Mouse (Mus musculus): ENCODE measurements around the gene Prex1.
"Not testable (repeated sequence)": the region's sequence is repeated elsewhere in the genome, so short reads cannot be mapped to it uniquely, and the experiment has no call there.

Gene Prex1

GRCm38 (mm10) chr2:166713690-166714426 lies at the start of gene Prex1:
Gene Prex1, minus strand, starts transcription at chr2:166713832.
- peak; percentile 98 for DNase-seq (ENCODE audit: inconsistent ontology term)

- DNase-seq (ENCODE audit: inconsistent ontology term), result no peak
These were observed 44.3 kb upstream of the Prex1 start for GRCm38 (mm10) chr2:166757969-166758368.

GRCm38 (mm10) chr2:166754760-166755159 lies 41.1 kb upstream of the Prex1 start:
- DNase-seq (ENCODE audit: inconsistent ontology term), result no peak

- no peak for DNase-seq (ENCODE audit: inconsistent ontology term)
These were observed 40.6 kb upstream of the Prex1 start for GRCm38 (mm10) chr2:166754194-166754593.

GRCm38 (mm10) chr2:166750620-166751191 lies 37.1 kb upstream of the Prex1 start:
- no peak for DNase-seq (ENCODE audit: inconsistent ontology term)

GRCm38 (mm10) chr2:166746261-166746913 lies 32.8 kb upstream of the Prex1 start:
- not testable (repeated sequence) for DNase-seq (ENCODE audit: inconsistent ontology term)

- DNase-seq (ENCODE audit: inconsistent ontology term), result no peak
These were observed 32.2 kb upstream of the Prex1 start for GRCm38 (mm10) chr2:166745849-166746248.

GRCm38 (mm10) chr2:166744433-166744832 lies 30.8 kb upstream of the Prex1 start:
- peak; percentile 91 for DNase-seq (ENCODE audit: inconsistent ontology term)

- no peak for DNase-seq (ENCODE audit: inconsistent ontology term)
These were observed 29.9 kb upstream of the Prex1 start for GRCm38 (mm10) chr2:166743504-166743903.

GRCm38 (mm10) chr2:166741445-166741844 lies 27.8 kb upstream of the Prex1 start:
- no peak for DNase-seq (ENCODE audit: inconsistent ontology term)

GRCm38 (mm10) chr2:166740396-166740795 lies 26.8 kb upstream of the Prex1 start:
- DNase-seq (ENCODE audit: inconsistent ontology term), result no peak

- DNase-seq (ENCODE audit: inconsistent ontology term), result no peak
These were observed 23.7 kb upstream of the Prex1 start for GRCm38 (mm10) chr2:166737307-166737706.

- DNase-seq (ENCODE audit: inconsistent ontology term), result no peak
These were observed 21.9 kb upstream of the Prex1 start for GRCm38 (mm10) chr2:166735469-166736001.

- DNase-seq (ENCODE audit: inconsistent ontology term), result no peak
These were observed 19.2 kb upstream of the Prex1 start for GRCm38 (mm10) chr2:166732860-166733259.

- no peak for DNase-seq (ENCODE audit: inconsistent ontology term)
These were observed 18.5 kb upstream of the Prex1 start for GRCm38 (mm10) chr2:166732146-166732545.

- DNase-seq (ENCODE audit: inconsistent ontology term), result not testable (repeated sequence)
These were observed 17.7 kb upstream of the Prex1 start for GRCm38 (mm10) chr2:166731102-166731883.

GRCm38 (mm10) chr2:166730567-166730915 lies 16.9 kb upstream of the Prex1 start:
- DNase-seq (ENCODE audit: inconsistent ontology term), result no peak

GRCm38 (mm10) chr2:166729656-166730566 lies 16.3 kb upstream of the Prex1 start:
- peak; percentile 74 for DNase-seq (ENCODE audit: inconsistent ontology term)

GRCm38 (mm10) chr2:166729045-166729444 lies 15.4 kb upstream of the Prex1 start:
- DNase-seq (ENCODE audit: inconsistent ontology term), result peak; percentile 51

GRCm38 (mm10) chr2:166728261-166728680 lies 14.6 kb upstream of the Prex1 start:
- no peak for DNase-seq (ENCODE audit: inconsistent ontology term)

GRCm38 (mm10) chr2:166727790-166728189 lies 14.2 kb upstream of the Prex1 start:
- no peak for DNase-seq (ENCODE audit: inconsistent ontology term)
